Mouse (Mus musculus): ENCODE data around the gene Olfr229. TPM values are rescaled to one million over a fixed set of nuclear protein-coding genes. Genes with fewer than 3 reads are reported as not detected.

The Olfr229 gene
- polyA plus RNA-seq, 1 experiment from 2014 or later = not detected

Other genes starting within 250 kb of the Olfr229 start
- not detected in 2 replicates for gene Olfr963, start 240.1 kb upstream of the Olfr229 start, polyA plus RNA-seq (2015; fragmentation: Nextera tagmentation; extraction: Ambion mirVana)
- not detected in 2 replicates for gene Olfr149, start 200.2 kb upstream of the Olfr229 start, polyA plus RNA-seq (2015; fragmentation: Nextera tagmentation; extraction: Ambion mirVana)
- not detected in 2 replicates for gene Olfr965, start 196.0 kb upstream of the Olfr229 start, polyA plus RNA-seq (2015; fragmentation: Nextera tagmentation; extraction: Ambion mirVana)
- not detected in 2 replicates for gene Olfr150, start 176.4 kb upstream of the Olfr229 start, polyA plus RNA-seq (2015; fragmentation: Nextera tagmentation; extraction: Ambion mirVana)
- gene Olfr967, start 161.1 kb upstream of the Olfr229 start, polyA plus RNA-seq (2015; fragmentation: Nextera tagmentation; extraction: Ambion mirVana) = not detected in 2 replicates
- gene Olfr968, start 124.1 kb upstream of the Olfr229 start, polyA plus RNA-seq (2015; fragmentation: Nextera tagmentation; extraction: Ambion mirVana) = not detected in 2 replicates
- gene Olfr969, start 116.4 kb upstream of the Olfr229 start, polyA plus RNA-seq (2015; fragmentation: Nextera tagmentation; extraction: Ambion mirVana) = not detected in 2 replicates
- gene Olfr970, start 98.5 kb upstream of the Olfr229 start, polyA plus RNA-seq (2015; fragmentation: Nextera tagmentation; extraction: Ambion mirVana) = not detected in 2 replicates
- not detected in 2 replicates for gene Olfr971, start 70.5 kb upstream of the Olfr229 start, polyA plus RNA-seq (2015; fragmentation: Nextera tagmentation; extraction: Ambion mirVana)
- gene Olfr972, start 40.9 kb upstream of the Olfr229 start, polyA plus RNA-seq (2015; fragmentation: Nextera tagmentation; extraction: Ambion mirVana) = not detected in 2 replicates
- gene Olfr974, start 30.2 kb downstream of the Olfr229 start, polyA plus RNA-seq (2015; fragmentation: Nextera tagmentation; extraction: Ambion mirVana) = not detected in 2 replicates
- gene Olfr975, start 44.7 kb downstream of the Olfr229 start, polyA plus RNA-seq (2015; fragmentation: Nextera tagmentation; extraction: Ambion mirVana) = not detected in 2 replicates
- gene Olfr976, start 53.8 kb downstream of the Olfr229 start, polyA plus RNA-seq (2015; fragmentation: Nextera tagmentation; extraction: Ambion mirVana) = not detected in 2 replicates
- not detected in 2 replicates for gene Olfr978, start 84.8 kb downstream of the Olfr229 start, polyA plus RNA-seq (2015; fragmentation: Nextera tagmentation; extraction: Ambion mirVana)
- gene Olfr979, start 96.1 kb downstream of the Olfr229 start, polyA plus RNA-seq (2015; fragmentation: Nextera tagmentation; extraction: Ambion mirVana) = not detected in 2 replicates
- not detected in 2 replicates for gene Olfr980, start 102.2 kb downstream of the Olfr229 start, polyA plus RNA-seq (2015; fragmentation: Nextera tagmentation; extraction: Ambion mirVana)
- not detected in 2 replicates for gene Olfr981, start 114.1 kb downstream of the Olfr229 start, polyA plus RNA-seq (2015; fragmentation: Nextera tagmentation; extraction: Ambion mirVana)
- not detected in 2 replicates for gene Olfr982, start 166.5 kb downstream of the Olfr229 start, polyA plus RNA-seq (2015; fragmentation: Nextera tagmentation; extraction: Ambion mirVana)
- gene Olfr983, start 186.3 kb downstream of the Olfr229 start, polyA plus RNA-seq (2015; fragmentation: Nextera tagmentation; extraction: Ambion mirVana) = not detected in 2 replicates
- gene Olfr984, start 206.9 kb downstream of the Olfr229 start, polyA plus RNA-seq (2015; fragmentation: Nextera tagmentation; extraction: Ambion mirVana) = not detected in 2 replicates
- not detected in 2 replicates for gene Olfr985, start 222.8 kb downstream of the Olfr229 start, polyA plus RNA-seq (2015; fragmentation: Nextera tagmentation; extraction: Ambion mirVana)
- gene Tmem225, start 240.8 kb downstream of the Olfr229 start, polyA plus RNA-seq (2015; fragmentation: Nextera tagmentation; extraction: Ambion mirVana) = not detected in 2 replicates

All from heart, embryonic 13.5 days (tissue).